Mouse (Mus musculus) T-helper 1 cell (primary cell): ENCODE results near the gene Psma5.

Experiments used
- in situ Hi-C: fragments of 300-600 bp; cut with MboI, MseI; formaldehyde crosslinking; loops from one replicate; pipeline ENCODE4 v1.15.1; 2025; ENCODE audit warnings: high pct_unique_total_duplicates

Psma5 gene

DNA sequence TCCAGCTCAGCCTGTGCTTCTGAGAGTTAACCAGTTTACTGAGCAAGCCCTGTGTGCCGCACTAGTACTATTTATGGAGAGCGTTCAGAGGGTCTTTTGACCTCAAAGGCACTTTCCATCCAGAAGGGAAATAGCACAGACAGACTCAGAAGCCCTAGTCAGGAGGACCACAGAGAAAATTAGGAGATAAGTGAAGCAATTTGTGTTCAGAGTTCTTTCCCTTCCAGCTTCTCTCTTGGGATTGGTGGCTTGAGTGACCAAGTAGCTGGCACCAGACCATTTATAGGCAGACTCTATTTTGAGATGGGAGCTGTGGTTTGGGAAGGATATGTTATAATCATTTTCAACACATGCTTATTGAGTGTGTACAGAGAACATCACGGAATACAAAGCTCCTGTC, 49.7 kb downstream of the Psma5 start:
- in situ Hi-C loops = no loop called here

DNA sequence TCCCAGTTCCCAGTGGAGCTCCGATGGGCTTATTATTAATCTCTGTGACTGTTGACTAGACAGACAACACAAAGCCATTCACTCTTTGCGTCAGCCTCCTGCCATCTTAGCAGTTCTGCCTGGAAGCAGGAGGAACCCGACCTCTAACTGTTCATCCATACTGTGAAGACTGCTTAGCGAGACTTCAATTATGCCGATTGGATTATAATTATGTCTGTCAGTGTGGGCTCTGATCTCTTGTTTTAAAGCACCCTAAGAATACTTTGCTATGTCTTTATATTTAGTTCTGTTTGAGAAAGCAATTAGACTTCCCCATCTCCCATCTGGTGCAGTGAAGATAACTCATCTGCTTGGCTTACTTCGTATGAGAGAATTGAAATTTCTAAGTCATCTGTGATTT, 50.8 kb downstream of the Psma5 start:
- in situ Hi-C loops = no loop called here

- in situ Hi-C loops = no loop called here
Observed at GRCm38 (mm10) chr3:108310921-108311341, 54.2 kb downstream of the Psma5 start.

DNA sequence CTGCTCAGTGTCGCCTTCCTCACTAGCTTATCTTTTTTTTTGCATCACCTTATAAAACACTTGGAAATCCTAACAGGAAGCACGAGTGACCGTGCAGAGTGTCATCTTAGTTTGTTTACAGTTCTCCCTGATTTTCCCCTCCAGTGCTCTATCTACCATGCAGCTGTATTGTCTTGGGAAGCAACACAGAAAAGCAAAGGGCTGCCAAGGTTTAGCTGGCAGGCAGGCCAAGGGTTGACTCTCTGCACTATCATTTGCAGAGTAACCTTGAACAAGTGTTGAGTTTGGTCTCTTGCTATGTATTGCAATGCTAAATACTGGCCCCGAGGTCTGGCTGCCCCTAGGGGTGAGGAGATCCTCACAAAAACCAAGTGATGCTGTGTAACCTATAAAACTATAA, 55.0 kb downstream of the Psma5 start:
- in situ Hi-C loops = no loop called here

DNA sequence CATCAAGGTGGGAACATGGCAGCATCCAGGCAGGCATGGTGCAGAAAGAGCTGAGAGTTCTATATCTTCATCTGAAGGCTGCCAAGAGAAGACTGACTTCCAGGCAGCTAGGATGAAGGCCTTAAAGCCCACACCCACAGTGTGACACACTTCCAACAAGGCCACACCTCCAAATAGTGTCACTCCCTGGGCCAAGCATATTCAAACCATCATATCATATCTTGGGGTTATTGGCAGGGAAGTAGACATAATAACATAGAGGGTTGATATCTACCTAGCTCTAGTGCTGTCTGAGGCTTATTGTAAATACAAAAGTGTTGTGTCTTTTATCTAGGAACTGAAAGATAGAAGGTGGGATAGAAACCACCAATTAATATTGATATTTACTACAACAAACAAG, 55.7 kb downstream of the Psma5 start:
- in situ Hi-C loops = no loop called here

DNA sequence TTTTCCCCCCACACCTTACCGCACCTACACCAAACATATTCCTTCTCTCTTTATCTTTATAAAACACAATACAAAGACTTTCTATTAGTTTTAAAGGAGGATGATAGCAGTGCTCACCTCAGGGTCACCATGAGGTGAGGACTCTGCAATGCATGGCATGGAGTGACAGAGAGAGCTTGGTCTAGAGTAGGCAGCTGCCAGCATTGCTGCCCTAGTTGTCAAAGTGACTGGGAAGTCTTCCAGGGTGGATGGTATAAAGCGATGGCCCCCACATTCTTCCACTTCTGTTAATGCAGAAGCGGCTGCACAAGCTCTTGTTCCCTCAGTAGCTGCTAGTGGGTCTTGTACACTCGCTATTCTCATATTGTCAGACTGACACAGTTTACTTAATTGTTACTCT, 56.4 kb downstream of the Psma5 start:
- in situ Hi-C loops = no loop called here

- in situ Hi-C loops = no loop called here
Observed at GRCm38 (mm10) chr3:108314038-108314675, 57.4 kb downstream of the Psma5 start.

GRCm38 (mm10) chr3:108318517-108318916, 61.8 kb downstream of the Psma5 start:
- in situ Hi-C loops = no loop called here

DNA sequence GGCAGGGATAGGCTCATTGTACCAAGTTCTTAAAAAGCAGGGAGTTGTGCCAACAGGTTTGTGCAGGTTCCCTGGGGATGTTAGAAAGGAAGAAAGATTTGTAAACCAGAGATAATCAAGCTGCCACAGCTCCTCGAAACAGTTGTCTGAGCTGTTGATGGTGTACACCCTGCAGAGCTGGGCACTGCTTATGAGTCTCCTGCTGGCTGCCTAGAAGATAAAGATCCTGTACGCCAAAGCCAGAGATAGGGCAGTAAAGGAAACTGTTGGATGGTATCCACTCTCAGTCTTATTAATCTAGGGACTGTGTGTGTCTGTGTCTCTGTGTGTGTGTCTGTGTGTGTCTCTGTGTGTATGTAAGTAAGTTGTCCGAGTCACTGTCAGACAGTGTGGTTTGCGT, 64.9 kb downstream of the Psma5 start:
- in situ Hi-C loops = no loop called here

DNA sequence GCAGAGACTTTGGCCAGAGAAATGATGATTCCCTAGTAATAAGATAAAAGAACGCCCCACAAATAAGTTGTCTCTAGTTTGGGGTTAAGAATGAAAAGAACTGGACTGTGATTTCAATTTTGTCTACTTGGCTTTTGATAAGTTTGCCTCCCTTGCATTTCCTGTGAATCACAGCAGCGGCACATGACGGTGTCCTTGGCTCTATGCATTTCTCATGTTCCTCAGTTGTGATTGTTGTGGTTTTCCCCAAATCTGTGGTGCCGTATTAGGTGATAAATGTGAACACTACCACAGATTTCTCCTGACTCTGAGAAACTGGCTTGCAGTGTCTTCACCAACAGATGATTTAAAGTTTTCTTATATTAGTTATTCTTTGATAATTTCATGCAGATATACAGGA, 65.4 kb downstream of the Psma5 start:
- in situ Hi-C loops = no loop called here

DNA sequence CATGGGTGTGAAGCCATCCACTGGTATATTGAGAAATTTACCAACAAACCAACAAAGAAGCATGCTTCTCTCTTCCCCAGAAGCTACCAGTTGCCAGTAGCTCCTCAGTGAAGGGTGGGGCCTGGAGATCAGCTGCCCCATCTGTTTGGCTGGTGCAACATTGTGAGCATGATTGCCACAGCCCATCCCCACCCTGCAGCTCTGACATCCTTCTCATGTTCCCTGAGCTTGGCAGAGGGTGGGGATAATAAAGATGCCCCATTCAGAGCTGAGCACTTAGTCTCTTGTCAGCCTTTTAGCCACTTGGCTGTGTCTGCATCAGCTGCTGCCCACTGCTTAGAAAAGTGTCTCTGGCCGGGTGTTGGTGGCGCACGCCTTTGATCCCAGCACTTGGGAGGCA, 66.2 kb downstream of the Psma5 start:
- in situ Hi-C loops = no loop called here

DNA sequence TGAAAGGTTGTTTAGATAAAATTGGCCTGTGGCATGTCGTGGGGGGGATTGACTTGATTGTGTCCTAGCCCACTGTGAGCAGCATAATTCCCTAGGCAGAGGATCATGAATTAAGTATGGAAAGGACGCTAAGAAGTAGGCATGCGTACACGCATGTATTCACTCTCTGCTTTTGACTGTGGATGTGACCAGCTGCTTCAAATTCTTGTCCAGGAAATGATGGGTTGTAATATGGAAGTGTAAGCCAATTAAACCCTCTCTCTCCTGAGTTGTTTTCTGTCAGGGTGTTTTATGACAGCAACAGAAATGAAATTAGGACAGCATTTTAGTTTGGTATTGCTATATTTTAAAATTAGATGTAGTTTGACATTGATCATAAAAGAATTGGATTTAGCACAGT, 68.1 kb downstream of the Psma5 start:
- in situ Hi-C loops = no loop called here

GRCm38 (mm10) chr3:108325521-108325920, 68.8 kb downstream of the Psma5 start:
- in situ Hi-C loops = no loop called here

DNA sequence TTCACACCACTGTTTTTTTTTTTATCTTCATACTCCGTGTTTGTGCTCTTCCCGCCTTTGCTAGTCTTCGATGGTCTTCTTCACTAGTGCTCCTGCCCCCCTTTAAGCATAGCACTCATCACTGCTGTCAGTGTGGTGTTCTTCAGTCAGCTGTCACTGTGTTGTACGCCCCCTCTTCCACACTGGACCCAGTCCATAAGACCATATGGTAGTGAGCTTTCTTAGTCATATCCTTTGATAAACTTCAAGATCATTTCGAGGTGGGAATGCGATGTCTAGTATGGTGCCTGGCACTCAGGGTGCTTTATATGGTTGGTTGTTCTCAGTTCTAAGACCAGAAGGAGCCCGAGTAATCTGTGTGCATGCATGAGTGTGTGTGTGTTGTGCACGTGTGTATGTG, 70.5 kb downstream of the Psma5 start:
- in situ Hi-C loops = no loop called here

GRCm38 (mm10) chr3:108327916-108328315, 71.2 kb downstream of the Psma5 start:
- in situ Hi-C loops = no loop called here

GRCm38 (mm10) chr3:108328441-108328841, 71.7 kb downstream of the Psma5 start:
- in situ Hi-C loops = no loop called here
